Mouse (Mus musculus): Measurements from ENCODE around the gene Asb16. TPM values are rescaled to one million over a fixed set of nuclear protein-coding genes. Genes with fewer than 3 reads are reported as not detected.
"Not testable (repeated sequence)": the region's sequence is repeated elsewhere in the genome, so short reads cannot be mapped to it uniquely, and the experiment has no call there.

Asb16 gene
- polyA plus RNA-seq, 1 experiment from 2014 or later: 0.11 TPM

DNA sequence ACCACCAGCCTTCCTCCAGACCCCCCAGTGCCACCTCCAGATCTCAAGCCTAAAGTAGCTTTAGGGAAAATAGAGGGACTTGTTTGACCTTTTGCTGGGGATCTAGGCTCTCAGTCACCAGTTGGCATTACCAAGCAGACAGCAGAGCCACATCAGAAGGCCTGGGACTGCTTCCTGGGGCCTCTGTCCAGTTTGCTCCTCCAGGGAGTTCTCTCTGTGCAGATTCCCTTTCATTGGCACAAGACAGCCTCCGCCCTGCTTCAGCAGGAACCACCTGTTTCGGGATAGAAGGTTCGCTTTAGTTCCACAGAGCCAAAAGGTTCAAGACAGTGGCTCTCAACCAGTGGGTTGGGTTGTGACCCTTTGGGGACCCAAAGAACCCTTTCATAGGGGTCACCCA, 11.1 kb downstream of the Asb16 start:
- no peak for ATAC-seq
- Histone ChIP-seq H3K4me3 (ENCODE audit: low read length) (no peak overlapping the region), H3K36me3 (ENCODE audit: control insufficient read depth, insufficient read depth, low read length) (no peaks in the 10 kb centered on the region), H3K4me2 (ENCODE audit: low read length) (no peak overlapping the region), H3K27me3 (replicated peaks; ENCODE audit: control insufficient read depth, insufficient read depth, low read length) (no peaks in the 10 kb centered on the region), H3K9ac (ENCODE audit: low read depth, low read length) (no peak overlapping the region), H3K27ac (ENCODE audit: low read depth, low read length) (no peak overlapping the region), H3K4me1 (ENCODE audit: control insufficient read depth, insufficient read depth, low read depth, low read length) (peaks cover 10% of the 10 kb centered on the region), H3K9me3 (ENCODE audit: control insufficient read depth, low read length) (no peaks in the 10 kb centered on the region)
- WGBS: 93% methylated on average over 3 of the region's 3 CpGs

DNA sequence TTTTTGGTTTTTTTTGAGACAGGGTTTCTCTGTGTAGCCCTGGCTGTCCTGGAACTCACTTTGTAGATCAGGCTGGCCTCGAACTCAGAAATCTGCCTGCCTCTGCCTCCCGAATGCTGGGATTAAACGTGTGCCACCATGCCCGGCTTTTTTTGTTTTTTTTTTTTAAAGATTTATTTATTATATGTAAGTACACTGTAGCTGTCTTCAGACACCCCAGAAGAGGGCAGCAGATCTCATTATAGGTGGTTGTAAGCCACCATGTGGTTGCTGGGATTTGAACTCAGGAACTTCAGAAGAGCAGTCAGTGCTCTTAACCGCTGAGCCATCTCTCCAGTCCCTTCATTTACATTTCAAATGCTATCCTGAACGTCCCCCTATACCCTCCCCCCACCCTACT, 11.7 kb downstream of the Asb16 start:
- not testable (repeated sequence) for ATAC-seq; H3K36me3 ChIP-seq (ENCODE audit: control insufficient read depth, insufficient read depth, low read length); H3K9ac ChIP-seq (ENCODE audit: low read depth, low read length); H3K27me3 ChIP-seq (replicated peaks; ENCODE audit: control insufficient read depth, insufficient read depth, low read length); H3K27ac ChIP-seq (ENCODE audit: low read depth, low read length); H3K4me2 ChIP-seq (ENCODE audit: low read length); H3K4me3 ChIP-seq (ENCODE audit: low read length); H3K9me3 ChIP-seq (ENCODE audit: control insufficient read depth, low read length)
- 67% methylated on average over 6 of the region's 6 CpGs for WGBS
- peaks cover 10% of the 10 kb centered on the region for H3K4me1 ChIP-seq (ENCODE audit: control insufficient read depth, insufficient read depth, low read depth, low read length)

DNA sequence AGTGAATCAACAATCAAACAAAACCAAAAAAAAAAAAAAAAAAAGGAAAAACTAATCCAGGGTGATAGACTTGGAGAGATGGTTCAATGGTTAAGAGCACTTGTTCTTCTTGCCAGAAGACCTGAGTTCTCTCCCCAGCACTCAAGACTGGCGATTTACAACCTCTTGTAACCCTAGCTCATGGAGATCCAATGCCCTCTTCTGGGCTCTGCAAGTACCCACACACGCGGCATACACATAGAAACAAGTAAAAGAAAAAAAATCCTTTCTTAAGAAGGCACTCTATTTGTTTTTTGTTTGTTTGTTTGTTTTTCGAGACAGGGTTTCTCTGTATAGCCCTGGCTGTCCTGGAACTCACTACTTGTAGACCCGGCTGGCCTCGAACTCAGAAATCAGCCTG, 15.4 kb downstream of the Asb16 start:
- Histone ChIP-seq H3K9me3 (ENCODE audit: control insufficient read depth, low read length) (no peaks in the 10 kb centered on the region), H3K4me1 (ENCODE audit: control insufficient read depth, insufficient read depth, low read depth, low read length) (peaks cover 14% of the 10 kb centered on the region), H3K9ac (ENCODE audit: low read depth, low read length) (no peak overlapping the region), H3K4me3 (ENCODE audit: low read length) (peak overlapping the region; percentile 75), H3K4me2 (ENCODE audit: low read length) (peak overlapping the region; percentile 58), H3K27ac (ENCODE audit: low read depth, low read length) (no peak overlapping the region), H3K27me3 (replicated peaks; ENCODE audit: control insufficient read depth, insufficient read depth, low read length) (no peaks in the 10 kb centered on the region), H3K36me3 (ENCODE audit: control insufficient read depth, insufficient read depth, low read length) (peaks cover 11% of the 10 kb centered on the region; the same call in 1 of the 2 replicates)
- no peak for ATAC-seq
- WGBS: 91% methylated on average over 6 of the region's 6 CpGs

DNA sequence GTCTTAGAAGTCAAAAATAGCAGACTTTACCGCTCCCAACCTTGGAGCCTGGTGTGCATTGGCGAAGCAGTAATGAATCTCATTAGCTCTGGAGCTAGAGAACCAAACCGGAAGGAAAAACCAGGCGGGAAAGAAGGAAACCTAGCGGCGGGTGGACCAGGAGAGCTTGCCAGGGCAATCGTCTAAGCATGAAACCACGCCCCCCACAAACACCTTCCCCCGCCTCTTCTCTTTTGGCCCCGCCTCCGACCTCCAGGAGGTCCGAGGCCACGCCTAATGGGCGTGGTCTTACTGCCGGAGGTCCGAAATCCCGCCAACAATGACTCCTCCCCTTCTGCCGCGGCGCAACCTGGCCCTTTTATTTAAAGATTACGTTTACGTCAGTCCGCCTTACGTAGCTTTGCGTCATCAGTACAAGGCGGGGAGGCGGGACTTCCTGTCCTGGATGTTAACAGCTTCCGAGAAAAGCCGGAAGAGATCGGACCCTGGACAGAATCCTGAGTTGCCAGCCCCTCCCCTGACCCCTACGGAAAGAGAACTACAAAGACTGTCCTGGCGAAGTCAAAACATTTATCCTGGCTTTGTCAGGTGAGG, 16.1 kb downstream of the Asb16 start, which contains the start of gene Tmub2:
Gene Tmub2, plus strand, starts transcription at position 431 of the 594 bp plus-strand sequence.
- peaks cover 14% of the 10 kb centered on the region for H3K4me1 ChIP-seq (ENCODE audit: control insufficient read depth, insufficient read depth, low read depth, low read length)
- ATAC-seq: peak; percentile 92
- under 1% methylated on average over 32 of the region's 32 CpGs for WGBS

DNA sequence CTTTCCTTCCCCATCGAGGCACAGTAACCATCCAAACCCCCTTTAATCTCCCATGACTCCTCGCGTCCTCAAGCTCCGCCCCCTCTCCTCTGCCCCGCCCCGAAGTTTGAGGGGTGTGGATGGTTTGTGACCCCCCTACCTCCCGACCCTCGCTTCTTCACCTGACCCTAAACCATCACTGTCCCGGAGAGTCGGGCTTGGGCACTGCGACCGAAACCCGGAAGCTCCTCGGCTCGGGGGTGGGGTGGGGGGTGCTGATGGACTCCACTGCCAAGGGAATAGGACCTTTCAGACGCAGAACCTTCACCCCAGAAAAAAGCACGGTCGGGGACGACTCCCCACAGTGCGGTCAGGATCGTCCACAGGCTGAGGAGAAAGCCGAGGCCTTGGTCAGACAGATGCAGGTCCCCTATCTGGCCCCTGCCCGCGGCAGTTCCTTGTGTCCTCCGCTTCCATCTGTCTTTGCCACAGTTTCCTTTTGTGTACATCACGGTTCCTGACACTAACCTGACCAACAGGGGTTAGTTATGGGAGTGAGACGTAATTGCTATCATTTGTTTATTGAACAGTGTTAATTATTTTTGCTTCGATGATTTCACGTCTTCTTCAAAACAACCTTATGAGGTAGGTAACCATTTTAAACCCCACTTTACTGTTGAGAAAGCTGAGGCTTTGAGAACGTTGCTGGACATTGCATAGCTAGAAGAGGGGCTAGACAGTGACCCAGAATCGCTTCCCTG, 16.7 kb downstream of the Asb16 start:
- 5% methylated on average over 31 of the region's 31 CpGs for WGBS
- no peaks in the 10 kb centered on the region for H3K9me3 ChIP-seq (ENCODE audit: control insufficient read depth, low read length)
- H3K36me3 ChIP-seq (ENCODE audit: control insufficient read depth, insufficient read depth, low read length): peaks cover 11% of the 10 kb centered on the region; the same call in 1 of the 2 replicates
- peak overlapping the region; percentile 75 for H3K4me3 ChIP-seq (ENCODE audit: low read length)
- H3K9ac ChIP-seq (ENCODE audit: low read depth, low read length): peak overlapping the region; percentile 75
- H3K4me2 ChIP-seq (ENCODE audit: low read length): peak overlapping the region; percentile 82
- ATAC-seq: peak; percentile 67
- H3K27me3 ChIP-seq (replicated peaks; ENCODE audit: control insufficient read depth, insufficient read depth, low read length): no peaks in the 10 kb centered on the region
- peaks cover 14% of the 10 kb centered on the region for H3K4me1 ChIP-seq (ENCODE audit: control insufficient read depth, insufficient read depth, low read depth, low read length)
- peak overlapping the region; percentile 86 for H3K27ac ChIP-seq (ENCODE audit: low read depth, low read length)

More for the DNA sequence above, 16.1 kb downstream of the Asb16 start, which contains the start of gene Tmub2:
- Histone ChIP-seq H3K4me3 (ENCODE audit: low read length) (peak within 1 kb of the TSS; percentile 75), H3K9me3 (ENCODE audit: control insufficient read depth, low read length) (no peaks in the 10 kb centered on the region), H3K9ac (ENCODE audit: low read depth, low read length) (peak within 1 kb of the TSS; percentile 75), H3K36me3 (ENCODE audit: control insufficient read depth, insufficient read depth, low read length) (peaks cover 11% of the 10 kb centered on the region; the same call in 1 of the 2 replicates), H3K27ac (ENCODE audit: low read depth, low read length) (peak within 1 kb of the TSS; percentile 86), H3K27me3 (replicated peaks; ENCODE audit: control insufficient read depth, insufficient read depth, low read length) (no peaks in the 10 kb centered on the region), H3K4me2 (ENCODE audit: low read length) (peak within 1 kb of the TSS; percentile 82)

DNA sequence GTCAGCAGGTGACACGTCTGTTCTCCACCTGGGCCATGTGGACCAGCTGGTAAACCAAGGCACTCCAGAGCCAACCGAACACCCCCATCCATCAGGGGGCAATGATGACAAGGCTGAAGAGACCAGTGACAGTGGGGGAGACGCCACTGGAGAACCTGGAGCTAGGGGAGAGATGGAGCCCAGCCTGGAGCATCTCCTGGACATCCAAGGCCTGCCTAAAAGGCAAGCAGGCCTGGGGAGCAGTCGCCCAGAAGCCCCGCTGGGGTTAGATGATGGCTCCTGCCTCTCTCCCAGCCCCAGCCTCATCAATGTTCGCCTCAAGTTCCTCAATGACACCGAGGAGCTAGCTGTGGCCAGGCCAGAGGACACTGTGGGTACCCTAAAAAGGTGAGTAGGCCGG, 18.9 kb downstream of the Asb16 start:
- peaks cover 27% of the 10 kb centered on the region for H3K36me3 ChIP-seq (ENCODE audit: control insufficient read depth, insufficient read depth, low read length)
- ATAC-seq: no peak
- H3K4me2 ChIP-seq (ENCODE audit: low read length): no peak overlapping the region
- no peak overlapping the region for H3K9ac ChIP-seq (ENCODE audit: low read depth, low read length)
- peaks cover 14% of the 10 kb centered on the region for H3K4me1 ChIP-seq (ENCODE audit: control insufficient read depth, insufficient read depth, low read depth, low read length)
- H3K9me3 ChIP-seq (ENCODE audit: control insufficient read depth, low read length): no peaks in the 10 kb centered on the region
- no peak overlapping the region for H3K27ac ChIP-seq (ENCODE audit: low read depth, low read length)
- H3K27me3 ChIP-seq (replicated peaks; ENCODE audit: control insufficient read depth, insufficient read depth, low read length): no peaks in the 10 kb centered on the region
- 86% methylated on average over 8 of the region's 8 CpGs for WGBS
- no peak overlapping the region for H3K4me3 ChIP-seq (ENCODE audit: low read length)

DNA sequence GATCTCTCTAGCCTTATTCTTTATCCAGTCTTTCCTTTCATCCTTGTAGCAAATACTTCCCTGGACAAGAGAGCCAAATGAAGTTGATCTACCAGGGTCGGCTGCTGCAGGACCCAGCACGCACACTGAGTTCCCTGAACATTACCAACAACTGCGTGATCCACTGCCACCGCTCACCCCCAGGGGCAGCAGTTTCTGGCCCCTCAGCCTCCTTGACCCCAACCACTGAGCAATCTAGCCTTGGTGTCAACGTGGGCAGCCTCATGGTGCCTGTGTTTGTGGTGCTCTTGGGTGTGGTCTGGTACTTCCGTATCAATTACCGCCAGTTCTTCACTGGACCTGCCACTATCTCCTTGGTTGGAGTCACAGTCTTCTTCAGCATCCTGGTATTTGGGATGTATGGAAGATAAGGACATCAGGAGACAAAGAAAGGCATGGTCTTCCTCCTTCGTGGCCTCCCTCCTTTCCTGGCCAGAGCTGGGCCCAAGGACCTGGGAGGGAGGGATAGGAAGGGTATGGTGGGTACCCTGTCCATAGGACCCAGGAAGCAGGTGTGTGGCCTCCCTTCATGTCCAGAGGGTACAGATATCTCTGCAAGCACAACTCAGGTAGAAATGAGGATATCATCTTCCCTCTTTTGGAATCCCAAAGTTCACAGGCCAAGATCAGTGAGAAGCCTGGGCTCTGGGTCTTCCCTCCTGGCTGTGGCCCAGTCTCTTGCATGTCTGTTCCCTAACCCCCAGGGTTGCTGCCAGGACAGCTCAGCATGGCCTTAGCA, 19.7 kb downstream of the Asb16 start:
- Histone ChIP-seq H3K36me3 (ENCODE audit: control insufficient read depth, insufficient read depth, low read length) (peaks cover 28% of the 10 kb centered on the region), H3K27ac (ENCODE audit: low read depth, low read length) (peak overlapping the region; percentile 7; the same call in 1 of the 2 replicates), H3K27me3 (replicated peaks; ENCODE audit: control insufficient read depth, insufficient read depth, low read length) (no peaks in the 10 kb centered on the region), H3K9me3 (ENCODE audit: control insufficient read depth, low read length) (no peaks in the 10 kb centered on the region), H3K4me1 (ENCODE audit: control insufficient read depth, insufficient read depth, low read depth, low read length) (peaks cover 14% of the 10 kb centered on the region), H3K9ac (ENCODE audit: low read depth, low read length) (no peak overlapping the region), H3K4me3 (ENCODE audit: low read length) (no peak overlapping the region), H3K4me2 (ENCODE audit: low read length) (no peak overlapping the region)
- WGBS: 95% methylated on average over 8 of the region's 8 CpGs
- no peak for ATAC-seq

DNA sequence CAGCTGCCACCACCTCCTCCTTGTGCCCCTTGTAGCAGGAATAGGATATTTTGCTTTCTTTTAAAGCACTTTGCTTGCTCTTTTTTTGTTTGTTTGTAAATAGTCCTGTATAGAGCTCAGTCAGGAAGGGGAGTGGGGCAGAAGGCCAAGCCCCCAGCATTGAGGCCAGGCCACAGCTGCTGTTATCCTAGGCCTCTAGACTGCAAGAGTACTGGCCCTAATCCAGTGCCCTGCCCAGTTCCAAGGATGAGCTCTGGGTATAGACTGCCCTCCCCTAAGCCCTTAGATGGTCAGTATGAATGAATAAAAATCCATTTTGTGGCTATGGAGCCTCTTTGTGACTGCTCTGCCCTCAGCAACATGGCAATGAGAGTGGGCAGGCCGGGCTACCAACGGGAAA, 20.4 kb downstream of the Asb16 start:
- no peak overlapping the region for H3K9ac ChIP-seq (ENCODE audit: low read depth, low read length)
- no peaks in the 10 kb centered on the region for H3K27me3 ChIP-seq (replicated peaks; ENCODE audit: control insufficient read depth, insufficient read depth, low read length)
- no peak overlapping the region for H3K4me2 ChIP-seq (ENCODE audit: low read length)
- no peak for ATAC-seq
- WGBS: 83% methylated on average over 2 of the region's 2 CpGs
- no peak overlapping the region for H3K27ac ChIP-seq (ENCODE audit: low read depth, low read length)
- H3K4me1 ChIP-seq (ENCODE audit: control insufficient read depth, insufficient read depth, low read depth, low read length): peaks cover 14% of the 10 kb centered on the region
- H3K36me3 ChIP-seq (ENCODE audit: control insufficient read depth, insufficient read depth, low read length): peaks cover 34% of the 10 kb centered on the region
- no peak overlapping the region for H3K4me3 ChIP-seq (ENCODE audit: low read length)
- H3K9me3 ChIP-seq (ENCODE audit: control insufficient read depth, low read length): no peaks in the 10 kb centered on the region
